In the genomic region with DNA sequence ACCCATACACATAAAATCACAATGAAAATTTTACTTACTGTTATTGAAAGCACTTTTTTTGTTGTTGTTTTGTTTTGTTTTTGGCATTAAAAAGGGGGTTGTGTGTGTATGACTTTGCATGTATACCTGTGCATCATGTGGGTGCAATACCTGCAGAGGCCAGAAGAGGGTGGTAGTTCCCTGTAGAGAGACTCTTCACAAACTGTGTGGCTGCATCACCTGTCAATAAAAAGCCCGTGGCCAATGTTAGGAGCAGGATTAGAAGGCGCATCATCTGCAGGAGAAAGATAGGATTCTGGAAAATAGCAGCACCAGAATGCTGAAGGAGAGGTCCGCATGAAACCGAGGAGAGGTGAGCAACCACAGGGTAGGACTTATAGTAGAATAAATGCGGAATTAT, we compare ENCODE assay signal across 9 mouse cellular contexts. TPM values are rescaled to one million over a fixed set of nuclear protein-coding genes. Genes with fewer than 3 reads are reported as not detected.
DNase-seq lines count a peak whose midpoint lies in the region; ATAC-seq and TF ChIP-seq lines count a peak whose summit lies in the region.
"Had no signal": no experiment of that assay in that cellular context is flagged by ENCODE, and none has a peak within 500 bp of the region (broad histone marks: within the 10 kb centered on the region; RNA-seq: fewer than 3 reads in every experiment).

No protein-coding gene starts in this region.

- no peak for TF ChIP-seq EP300 in ES-Bruce4 (IDR thresholded peaks at IDR 0.05; ENCODE audit: insufficient read depth, low read depth, low read length)

- H3K36me3 ChIP-seq in kidney, postnatal 0 days (ENCODE audit: insufficient read depth, low read length): no peaks in the 10 kb centered on the region
- no peaks in the 10 kb centered on the region for H3K36me3 ChIP-seq in ES-Bruce4 (ENCODE audit: control insufficient read depth, insufficient read depth, low read length, poor library complexity, severe bottlenecking)
- H3K36me3 ChIP-seq in forebrain, embryonic 12.5 days (replicated peaks): peaks cover 5% of the 10 kb centered on the region; the same call in 1 of the 2 replicates

- no peak for TF ChIP-seq POLR2A in ES-Bruce4 (IDR thresholded peaks at IDR 0.05; ENCODE audit: insufficient read depth, low read length)
- no peak for TF ChIP-seq POLR2A in bone marrow macrophage, adult 2 months (IDR thresholded peaks at IDR 0.05; ENCODE audit: borderline replicate concordance, low read depth, low read length)

- no peaks in the 10 kb centered on the region for H3K4me1 ChIP-seq in kidney, postnatal 0 days (replicated peaks; ENCODE audit: insufficient read depth, low read length)
- no peaks in the 10 kb centered on the region for H3K4me1 ChIP-seq in ES-Bruce4 (ENCODE audit: control insufficient read depth, insufficient read depth, low read length)
- H3K4me1 ChIP-seq in bone marrow macrophage, adult 2 months (ENCODE audit: control insufficient read depth, insufficient read depth, low read length): no peaks in the 10 kb centered on the region
- no peaks in the 10 kb centered on the region for H3K4me1 ChIP-seq in forebrain, embryonic 12.5 days

- ATAC-seq in kidney, postnatal 0 days (replicated peaks; ENCODE audit: low FRiP score, low read depth): no peak
- ATAC-seq in forebrain, embryonic 12.5 days (ENCODE audit: low FRiP score): no peak

- H3K4me3 ChIP-seq in kidney, postnatal 0 days (replicated peaks; ENCODE audit: low read depth, low read length): no peak overlapping the region
- no peak overlapping the region for H3K4me3 ChIP-seq in ES-Bruce4 (ENCODE audit: low read depth, low read length)
- H3K4me3 ChIP-seq in bone marrow macrophage, adult 2 months (ENCODE audit: insufficient read depth, low read length): no peak overlapping the region
- no peak overlapping the region for H3K4me3 ChIP-seq in forebrain, embryonic 12.5 days (replicated peaks)

- no peak overlapping the region for H3K4me2 ChIP-seq in kidney, postnatal 0 days (ENCODE audit: low read length)
- no peak overlapping the region for H3K4me2 ChIP-seq in forebrain, embryonic 12.5 days

- DNase-seq in kidney, postnatal 0 days (ENCODE audit: low spot score): no peak
- DNase-seq in kidney, adult 18-20 months: no peak
- peak; percentile 43 to 55 for DNase-seq in natural killer cell, adult 2 months (ENCODE audit: low spot score in 2 of 2)
- DNase-seq in adrenal gland, adult 18-20 months (ENCODE audit: low spot score in 2 of 2): no peak
- DNase-seq in layer of hippocampus, adult 8-10 months (ENCODE audit: low spot score in 2 of 2): no peak

- no peaks in the 10 kb centered on the region for H3K9me3 ChIP-seq in kidney, postnatal 0 days (replicated peaks; ENCODE audit: low read length)
- 0 out of 2 replicates have a peak, but pooled peaks cover 2% of the 10 kb centered on the region for H3K9me3 ChIP-seq in ES-Bruce4 (replicated peaks; ENCODE audit: control insufficient read depth, insufficient read depth, low read length, poor library complexity, severe bottlenecking)
- 0 out of 2 replicates have a peak, but pooled peaks cover 5% of the 10 kb centered on the region for H3K9me3 ChIP-seq in forebrain, embryonic 12.5 days

- H3K27me3 ChIP-seq in kidney, postnatal 0 days (ENCODE audit: insufficient read depth, low read length): no peaks in the 10 kb centered on the region
- H3K27me3 ChIP-seq in ES-Bruce4 (ENCODE audit: control insufficient read depth, insufficient read depth, low read length, poor library complexity, severe bottlenecking): no peaks in the 10 kb centered on the region
- H3K27me3 ChIP-seq in forebrain, embryonic 12.5 days: no peaks in the 10 kb centered on the region

- WGBS in kidney, postnatal 0 days: 92% methylated on average over 5 of the region's 5 CpGs
- 89% methylated on average over 5 of the region's 5 CpGs for WGBS in forebrain, embryonic 12.5 days

- peak; percentile 58 for TF ChIP-seq CTCF in kidney, postnatal 0 days (IDR thresholded peaks at IDR 0.05; ENCODE audit: low read depth)
- TF ChIP-seq CTCF in ES-Bruce4 (IDR thresholded peaks at IDR 0.05; ENCODE audit: low read depth, low read length): peak; percentile 31
- 0 out of 2 replicates have a peak, but pooled peaks have one; percentile 33 for TF ChIP-seq CTCF in bone marrow macrophage, adult 2 months (IDR thresholded peaks at IDR 0.05; ENCODE audit: low read depth, low read length)

- H3K27ac ChIP-seq in kidney, postnatal 0 days: no peak overlapping the region
- no peak overlapping the region for H3K27ac ChIP-seq in ES-Bruce4 (ENCODE audit: insufficient read depth, low read length)
- no peak overlapping the region for H3K27ac ChIP-seq in bone marrow macrophage, adult 2 months (ENCODE audit: insufficient read depth, low read depth, low read length)
- H3K27ac ChIP-seq in forebrain, embryonic 12.5 days: no peak overlapping the region

- H3K9ac ChIP-seq in kidney, postnatal 0 days (ENCODE audit: low read depth, low read length): no peak overlapping the region
- H3K9ac ChIP-seq in ES-Bruce4 (ENCODE audit: low read depth, poor library complexity, severe bottlenecking): no peak overlapping the region
- no peak overlapping the region for H3K9ac ChIP-seq in forebrain, embryonic 12.5 days

RNA-seq across cellular contexts. Expression of a gene that starts 44.9 kb away (rescaled TPM):
- 0.22 TPM in 1 of 2 replicates, not detected in the other for polyA plus RNA-seq in kidney, postnatal 0 days (2015; fragmentation: Nextera tagmentation; extraction: Ambion mirVana)
- 1.9 and 4.8 TPM in 2 replicates for polyA plus RNA-seq in ES-Bruce4 (2011; ENCODE audit: insufficient read depth, insufficient read length, low read depth, missing spikeins)
- 0.78 TPM in 1 of 2 replicates, not detected in the other for polyA plus RNA-seq in bone marrow macrophage, adult 2 months (2012; ENCODE audit: insufficient read depth, insufficient read length, missing spikeins)
- 1 to 10 TPM; 3.4 to 8.0 TPM for total RNA-seq in adrenal gland, adult 18-20 months (2021)
- total RNA-seq in layer of hippocampus, adult 8-10 months (2022): 10 to 100 TPM; 20.4 to 38.3 (median 34.6) TPM
- 4.3 and 4.9 TPM in 2 replicates for polyA plus RNA-seq in forebrain, embryonic 12.5 days (2016; fragmentation: Nextera tagmentation; extraction: Ambion mirVana)
- polyA plus RNA-seq: limb, embryonic 14.5 days had no signal

Comparison
In these comparisons a context has a peak if more than half of its experiments do, and no peak if none do; other contexts are left out.
1. DNase-seq: peak in natural killer cell, adult 2 months (2 of 2); none in kidney, postnatal 0 days (single experiment), kidney, adult 18-20 months (single experiment), adrenal gland, adult 18-20 months (0 of 2) and layer of hippocampus, adult 8-10 months (0 of 2).
2. Peak in every context shown above with its lines, with median percentiles within 50 percentile points of each other: CTCF ChIP-seq.